Mouse (Mus musculus) hindbrain, embryonic 13.5 days (tissue): Measurements from ENCODE around the gene Olfr1355. TPM values are rescaled to one million over a fixed set of nuclear protein-coding genes. Genes with fewer than 3 reads are reported as not detected.
"Not testable (repeated sequence)": the region's sequence is repeated elsewhere in the genome, so short reads cannot be mapped to it uniquely, and the experiment has no call there.

ENCODE experiments used
- ATAC-seq: fragments of 200-750 bp; cut with Nextera tagmentation; 2 replicates; pipeline ENCODE4 v1.8.0; 2017; ENCODE audit warnings: moderate TSS enrichment; ENCODE audit not compliant: low FRiP score
- H3K27ac ChIP-seq: fragments of 300-500 bp; sonication (generic); 2 replicates; pipeline ENCODE4 v1.5.1; 2015; ENCODE audit warnings: inconsistent platforms, mild to moderate bottlenecking, moderate library complexity
- H3K27me3 ChIP-seq: fragments of 300-500 bp; sonication (generic); 2 replicates; pipeline ENCODE4 v1.6.1; 2015; ENCODE audit warnings: mild to moderate bottlenecking, inconsistent platforms
- H3K36me3 ChIP-seq: fragments of 300-500 bp; sonication (generic); 2 replicates; pipeline ENCODE4 v1.6.1; 2015; ENCODE audit warnings: mild to moderate bottlenecking, inconsistent platforms
- H3K4me1 ChIP-seq: fragments of 300-500 bp; sonication (generic); replicated peaks from 2 replicates; pipeline ENCODE4 v1.6.1; 2015; ENCODE audit warnings: inconsistent platforms
- H3K4me2 ChIP-seq: fragments of 300-500 bp; sonication (generic); 2 replicates; pipeline ENCODE4 v1.6.1; 2015; ENCODE audit warnings: inconsistent platforms, mild to moderate bottlenecking, moderate library complexity
- H3K4me3 ChIP-seq: fragments of 300-500 bp; sonication (generic); 2 replicates; pipeline ENCODE4 v1.5.1; 2015; ENCODE audit warnings: mild to moderate bottlenecking, inconsistent platforms
- H3K9ac ChIP-seq: fragments of 300-500 bp; sonication (generic); 2 replicates; pipeline ENCODE4 v1.6.1; 2015; ENCODE audit warnings: mild to moderate bottlenecking, inconsistent platforms
- H3K9me3 ChIP-seq: fragments of 300-500 bp; sonication (generic); 2 replicates; pipeline ENCODE4 v1.6.1; 2016; ENCODE audit warnings: inconsistent platforms
- whole genome bisulfite sequencing: fragments of 180-500 bp; shearing (Covaris S2); methylation state at CpG from one replicate; pipeline ENCODE4 v1.1.7; 2015; 5-methylcytosine and 5-hydroxymethylcytosine counted together
- polyA plus RNA-seq: library from polyadenylated mRNA; unstranded; fragments of >200 nt; fragmentation: Nextera tagmentation; extraction: Ambion mirVana; gene quantifications from 2 replicates; pipeline ENCODE4 v1.2.1, GENCODE M21; 2015

Gene Olfr1355
- polyA plus RNA-seq = not detected in 2 replicates

- 75% methylated on average over 2 of the region's 2 CpGs for WGBS
- no peaks in the 10 kb centered on the region for H3K4me1 ChIP-seq
- ATAC-seq = no peak
- no peak within 1 kb of the TSS for H3K4me2 ChIP-seq
- H3K9ac ChIP-seq = no peak within 1 kb of the TSS
- peaks cover 7% of the 10 kb centered on the region; the same call in 1 of the 2 replicates for H3K9me3 ChIP-seq
- no peak within 1 kb of the TSS for H3K4me3 ChIP-seq
- H3K36me3 ChIP-seq = no peaks in the 10 kb centered on the region
- no peaks in the 10 kb centered on the region for H3K27me3 ChIP-seq
- H3K27ac ChIP-seq = no peak within 1 kb of the TSS
Measured at GRCm38 (mm10) chr10:78875240-78875639, at the start of gene Olfr1355. TSS of gene Olfr1355 (plus strand) at chr10:78875540.

GRCm38 (mm10) chr10:78840456-78840855 lies 34.9 kb upstream of the Olfr1355 start:
- not testable (repeated sequence) for H3K4me2 ChIP-seq, H3K27me3 ChIP-seq, ATAC-seq, H3K9me3 ChIP-seq, H3K4me3 ChIP-seq, H3K9ac ChIP-seq, H3K4me1 ChIP-seq, H3K36me3 ChIP-seq, H3K27ac ChIP-seq
- 91% methylated on average over 12 of the region's 12 CpGs for WGBS

GRCm38 (mm10) chr10:78852066-78852465 lies 23.3 kb upstream of the Olfr1355 start, which contains the start of gene Olfr1356:
TSS of gene Olfr1356 (minus strand) at chr10:78852166.
- WGBS = 88% methylated on average over 2 of the region's 2 CpGs
- H3K27me3 ChIP-seq = no peaks in the 10 kb centered on the region
- H3K27ac ChIP-seq = no peak within 1 kb of the TSS
- no peaks in the 10 kb centered on the region for H3K9me3 ChIP-seq
- H3K4me1 ChIP-seq = no peaks in the 10 kb centered on the region
- H3K4me3 ChIP-seq = no peak within 1 kb of the TSS
- H3K4me2 ChIP-seq = no peak within 1 kb of the TSS
- no peak within 1 kb of the TSS for H3K9ac ChIP-seq
- no peak for ATAC-seq
- H3K36me3 ChIP-seq = no peaks in the 10 kb centered on the region

GRCm38 (mm10) chr10:78912871-78913270 lies 37.5 kb downstream of the Olfr1355 start, which contains the start of gene Olfr1354:
TSS of gene Olfr1354 (plus strand) at chr10:78913171.
- not testable (repeated sequence) for H3K36me3 ChIP-seq, H3K4me1 ChIP-seq, H3K9me3 ChIP-seq, ATAC-seq, H3K4me2 ChIP-seq, H3K27me3 ChIP-seq, H3K4me3 ChIP-seq, H3K9ac ChIP-seq, H3K27ac ChIP-seq
- WGBS = 87% methylated on average over 1 of the region's 1 CpGs

Other genes starting within 250 kb of the Olfr1355 start
- not detected in 2 replicates for gene Casp14, start 157.2 kb upstream of the Olfr1355 start, polyA plus RNA-seq
- gene Ccdc105, start 122.5 kb upstream of the Olfr1355 start, polyA plus RNA-seq = 0.19 and 0.48 TPM in 2 replicates
- 8.3 and 9.8 TPM in 2 replicates for gene Slc1a6, start 95.0 kb upstream of the Olfr1355 start, polyA plus RNA-seq
- 0.06 TPM in 2 replicates for gene Olfr1356, start 23.4 kb upstream of the Olfr1355 start, polyA plus RNA-seq
- gene Olfr1354, start 37.6 kb downstream of the Olfr1355 start, polyA plus RNA-seq = not detected in 2 replicates
- gene Olfr8, start 75.1 kb downstream of the Olfr1355 start, polyA plus RNA-seq = not detected in 2 replicates
- not detected in 2 replicates for gene Olfr1353, start 87.8 kb downstream of the Olfr1355 start, polyA plus RNA-seq
- not detected in 2 replicates for gene Olfr1352, start 105.5 kb downstream of the Olfr1355 start, polyA plus RNA-seq
- gene Olfr1351, start 136.9 kb downstream of the Olfr1355 start, polyA plus RNA-seq = not detected in 2 replicates
- 0.30 and 0.65 TPM in 2 replicates for gene Olfr57, start 153.2 kb downstream of the Olfr1355 start, polyA plus RNA-seq
- 50.8 and 53.7 TPM in 2 replicates for gene 2610008E11Rik, start 222.1 kb downstream of the Olfr1355 start, polyA plus RNA-seq